Mouse (Mus musculus): ENCODE data around the gene Ank3.

- no peak for TF ChIP-seq CTCF (conservative IDR thresholded peaks at IDR 0.05; ENCODE audit: low read length)
- no peak for TF ChIP-seq NANOG (IDR thresholded peaks at IDR 0.05; ENCODE audit: borderline replicate concordance, low read length)
- no peak for TF ChIP-seq POU5F1 (IDR thresholded peaks at IDR 0.05; ENCODE audit: borderline replicate concordance, low read length)
Measured at GRCm38 (mm10) chr10:69497382-69497781, 98.8 kb downstream of the Ank3 start.

Data from E14TG2a.4 (cell line).